Mouse (Mus musculus) neural tube, embryonic 12.5 days (tissue): Measurements from ENCODE around the gene Cited4. TPM values are rescaled to one million over a fixed set of nuclear protein-coding genes. Genes with fewer than 3 reads are reported as not detected.

Experiments
- ATAC-seq: fragments of 200-750 bp; cut with Nextera tagmentation; 2 replicates; pipeline ENCODE4 v1.8.0; 2017; ENCODE audit warnings: low read depth, mild to moderate bottlenecking, moderate TSS enrichment, moderate library complexity; ENCODE audit not compliant: low FRiP score
- H3K27ac ChIP-seq: fragments of 300-500 bp; sonication (generic); 2 replicates; pipeline ENCODE4 v1.5.1; 2016
- H3K27me3 ChIP-seq: fragments of 300-500 bp; sonication (generic); replicated peaks from 2 replicates; pipeline ENCODE4 v1.6.1; 2016; ENCODE audit warnings: mild to moderate bottlenecking
- H3K36me3 ChIP-seq: fragments of 300-500 bp; sonication (generic); 2 replicates; pipeline ENCODE4 v1.6.1; 2016; ENCODE audit warnings: mild to moderate bottlenecking
- H3K4me1 ChIP-seq: fragments of 300-500 bp; sonication (generic); 2 replicates; pipeline ENCODE4 v1.6.1; 2016
- H3K4me2 ChIP-seq: fragments of 300-500 bp; sonication (generic); replicated peaks from 2 replicates; pipeline ENCODE4 v1.6.1; 2016; ENCODE audit warnings: mild to moderate bottlenecking
- H3K4me3 ChIP-seq: fragments of 300-500 bp; sonication (generic); 2 replicates; pipeline ENCODE4 v1.5.1; 2016
- H3K9ac ChIP-seq: fragments of 300-500 bp; sonication (generic); 2 replicates; pipeline ENCODE4 v1.6.1; 2016; ENCODE audit warnings: mild to moderate bottlenecking
- H3K9me3 ChIP-seq: fragments of 300-500 bp; sonication (generic); 2 replicates; pipeline ENCODE4 v1.6.1; 2016; ENCODE audit warnings: mild to moderate bottlenecking
- WGBS: fragments of 180-500 bp; shearing (Covaris S2); methylation state at CpG from one replicate; pipeline ENCODE4 v1.1.7; 2016; 5-methylcytosine and 5-hydroxymethylcytosine counted together
- polyA plus RNA-seq: library from polyadenylated mRNA; unstranded; fragments of >200 nt; fragmentation: Nextera tagmentation; extraction: Ambion mirVana; gene quantifications from 2 replicates; pipeline ENCODE4 v1.2.1, GENCODE M21; 2016

The Cited4 gene
- polyA plus RNA-seq, 1 experiment from 2014 or later, result 4.3 TPM

DNA sequence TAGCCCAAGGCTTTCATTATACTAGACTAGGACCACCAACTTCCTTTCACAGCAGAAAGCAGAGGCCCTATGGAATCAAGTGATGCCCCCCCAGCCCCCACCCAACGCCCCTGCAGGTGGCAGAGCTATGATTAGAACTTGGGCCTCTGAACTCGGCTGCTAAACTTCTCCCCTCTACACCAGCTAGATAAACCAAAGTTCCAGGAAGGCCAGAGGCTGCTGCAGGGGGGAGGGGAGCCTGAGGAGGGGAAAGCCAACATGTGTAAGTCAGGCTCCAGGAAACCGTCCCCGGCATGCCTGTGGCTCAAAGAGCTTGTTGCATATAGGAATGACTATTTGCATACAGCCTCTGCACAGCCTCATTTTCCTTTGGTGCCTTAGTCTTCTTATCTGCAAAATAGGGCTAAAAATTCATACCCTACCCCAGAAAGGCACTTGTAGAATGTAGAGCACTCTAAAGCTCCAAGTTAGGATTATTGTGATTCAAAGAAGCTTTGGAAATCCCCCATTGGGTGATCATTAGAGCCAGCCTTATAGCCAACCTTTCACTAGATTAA, 1.1 kb upstream of the Cited4 start:
- H3K27me3 ChIP-seq, result peaks cover 34% of the 10 kb centered on the region
- WGBS, result 30% methylated on average over 4 of the region's 4 CpGs
- no peak for ATAC-seq

DNA sequence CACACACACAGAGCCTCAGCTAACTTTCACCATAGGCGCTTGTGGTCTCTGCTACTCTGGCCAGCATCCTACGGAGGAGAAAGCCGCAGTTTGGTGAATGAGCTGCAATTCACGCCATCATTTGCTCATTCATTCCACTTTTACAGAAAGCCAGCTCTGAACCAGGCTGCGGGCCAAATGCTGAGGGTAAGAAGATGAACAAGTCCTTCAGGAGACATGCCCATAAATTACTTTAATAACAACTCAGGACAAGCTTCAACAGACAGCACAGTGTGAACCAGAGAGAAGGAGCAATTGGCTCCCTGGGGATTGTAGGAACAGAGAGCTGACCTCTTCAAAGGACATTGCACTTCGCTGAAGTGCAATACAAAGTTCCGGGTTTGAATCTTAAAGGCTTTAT, 590 bp upstream of the Cited4 start:
- Histone ChIP-seq H3K4me1 (peaks cover 24% of the 10 kb centered on the region), H3K27me3 (peaks cover 38% of the 10 kb centered on the region), H3K9me3 (no peaks in the 10 kb centered on the region), H3K9ac (no peak overlapping the region), H3K36me3 (no peaks in the 10 kb centered on the region), H3K4me2 (peak overlapping the region; percentile 100), H3K27ac (no peak overlapping the region), H3K4me3 (no peak overlapping the region)
- 6% methylated on average over 7 of the region's 7 CpGs for WGBS
- ATAC-seq, result no peak

More for the DNA sequence above, 1.1 kb upstream of the Cited4 start:
- Histone ChIP-seq H3K36me3 (no peaks in the 10 kb centered on the region), H3K4me2 (no peak overlapping the region), H3K9me3 (no peaks in the 10 kb centered on the region), H3K4me3 (no peak overlapping the region), H3K9ac (no peak overlapping the region), H3K27ac (no peak overlapping the region), H3K4me1 (peaks cover 24% of the 10 kb centered on the region)

DNA sequence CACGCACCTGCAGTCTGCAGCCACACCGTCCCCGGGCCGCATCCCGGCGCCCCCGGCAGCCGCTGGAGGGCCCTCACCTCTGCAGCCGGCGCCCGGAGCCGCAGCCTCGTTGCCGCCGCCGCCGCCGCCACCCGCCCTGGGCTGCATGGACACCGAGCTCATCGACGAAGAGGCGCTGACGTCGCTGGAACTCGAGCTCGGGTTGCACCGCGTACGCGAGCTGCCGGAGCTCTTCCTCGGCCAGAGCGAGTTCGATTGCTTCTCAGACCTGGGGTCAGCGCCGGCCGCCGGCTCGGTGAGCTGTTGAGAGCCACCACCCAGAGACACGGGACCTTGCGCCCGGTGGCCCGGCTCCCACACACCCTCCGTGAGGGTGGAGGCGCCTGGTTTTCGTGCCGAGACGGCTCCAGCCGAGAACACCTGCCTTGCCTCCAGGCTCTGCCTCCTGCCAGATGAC, 701 bp downstream of the Cited4 start:
- under 1% methylated on average over 49 of the region's 50 CpGs for WGBS
- Histone ChIP-seq H3K27me3 (peaks cover 42% of the 10 kb centered on the region), H3K9ac (peak overlapping the region; percentile 57)

GRCm38 (mm10) chr4:120667555-120667954, 1.2 kb downstream of the Cited4 start:
- H3K9me3 ChIP-seq, result no peaks in the 10 kb centered on the region
- H3K27ac ChIP-seq, result no peak overlapping the region
- H3K36me3 ChIP-seq, result no peaks in the 10 kb centered on the region
- H3K4me3 ChIP-seq, result peak overlapping the region; percentile 52
- peaks cover 43% of the 10 kb centered on the region for H3K27me3 ChIP-seq
- ATAC-seq, result no peak
- WGBS, result 10% methylated on average over 10 of the region's 10 CpGs
- H3K4me2 ChIP-seq, result peak overlapping the region; percentile 100
- H3K4me1 ChIP-seq, result peaks cover 24% of the 10 kb centered on the region
- H3K9ac ChIP-seq, result peak overlapping the region; percentile 57; the same call in 1 of the 2 replicates

More for the DNA sequence above, 701 bp downstream of the Cited4 start:
- peak; percentile 59 for ATAC-seq
- H3K4me1 ChIP-seq, result peaks cover 24% of the 10 kb centered on the region
- no peaks in the 10 kb centered on the region for H3K9me3 ChIP-seq
- H3K27ac ChIP-seq, result no peak overlapping the region
- H3K36me3 ChIP-seq, result no peaks in the 10 kb centered on the region
- peak overlapping the region; percentile 100 for H3K4me2 ChIP-seq
- H3K4me3 ChIP-seq, result peak overlapping the region; percentile 52

- no peaks in the 10 kb centered on the region for H3K36me3 ChIP-seq
- H3K27ac ChIP-seq, result no peak overlapping the region
- no peak for ATAC-seq
- H3K27me3 ChIP-seq, result peaks cover 43% of the 10 kb centered on the region
- no peak overlapping the region for H3K4me2 ChIP-seq
- 85% methylated on average over 4 of the region's 4 CpGs for WGBS
- peaks cover 24% of the 10 kb centered on the region for H3K4me1 ChIP-seq
- H3K9ac ChIP-seq, result no peak overlapping the region
- no peak overlapping the region for H3K4me3 ChIP-seq
- no peaks in the 10 kb centered on the region for H3K9me3 ChIP-seq
Measured at GRCm38 (mm10) chr4:120668551-120668950, 2.2 kb downstream of the Cited4 start.

GRCm38 (mm10) chr4:120669585-120669984, 3.2 kb downstream of the Cited4 start:
- Histone ChIP-seq H3K4me1 (peaks cover 24% of the 10 kb centered on the region), H3K27me3 (peaks cover 43% of the 10 kb centered on the region), H3K4me3 (no peak overlapping the region), H3K36me3 (no peaks in the 10 kb centered on the region), H3K9me3 (no peaks in the 10 kb centered on the region), H3K9ac (no peak overlapping the region), H3K27ac (no peak overlapping the region), H3K4me2 (no peak overlapping the region)
- ATAC-seq, result no peak
- 78% methylated on average over 5 of the region's 5 CpGs for WGBS

- Histone ChIP-seq H3K4me3 (no peak overlapping the region), H3K4me2 (no peak overlapping the region), H3K9ac (no peak overlapping the region), H3K9me3 (no peaks in the 10 kb centered on the region), H3K27ac (no peak overlapping the region), H3K36me3 (no peaks in the 10 kb centered on the region), H3K4me1 (peaks cover 17% of the 10 kb centered on the region), H3K27me3 (peaks cover 43% of the 10 kb centered on the region)
- no peak for ATAC-seq
- WGBS, result 66% methylated on average over 12 of the region's 12 CpGs
Measured at GRCm38 (mm10) chr4:120671046-120671445, 4.7 kb downstream of the Cited4 start.

GRCm38 (mm10) chr4:120673606-120674005, 7.2 kb downstream of the Cited4 start:
- Histone ChIP-seq H3K9ac (no peak overlapping the region), H3K4me3 (no peak overlapping the region), H3K4me2 (no peak overlapping the region), H3K4me1 (no peaks in the 10 kb centered on the region), H3K36me3 (no peaks in the 10 kb centered on the region), H3K27ac (no peak overlapping the region), H3K27me3 (peaks cover 18% of the 10 kb centered on the region), H3K9me3 (no peaks in the 10 kb centered on the region)
- WGBS, result 82% methylated on average over 3 of the region's 3 CpGs
- ATAC-seq, result no peak

DNA sequence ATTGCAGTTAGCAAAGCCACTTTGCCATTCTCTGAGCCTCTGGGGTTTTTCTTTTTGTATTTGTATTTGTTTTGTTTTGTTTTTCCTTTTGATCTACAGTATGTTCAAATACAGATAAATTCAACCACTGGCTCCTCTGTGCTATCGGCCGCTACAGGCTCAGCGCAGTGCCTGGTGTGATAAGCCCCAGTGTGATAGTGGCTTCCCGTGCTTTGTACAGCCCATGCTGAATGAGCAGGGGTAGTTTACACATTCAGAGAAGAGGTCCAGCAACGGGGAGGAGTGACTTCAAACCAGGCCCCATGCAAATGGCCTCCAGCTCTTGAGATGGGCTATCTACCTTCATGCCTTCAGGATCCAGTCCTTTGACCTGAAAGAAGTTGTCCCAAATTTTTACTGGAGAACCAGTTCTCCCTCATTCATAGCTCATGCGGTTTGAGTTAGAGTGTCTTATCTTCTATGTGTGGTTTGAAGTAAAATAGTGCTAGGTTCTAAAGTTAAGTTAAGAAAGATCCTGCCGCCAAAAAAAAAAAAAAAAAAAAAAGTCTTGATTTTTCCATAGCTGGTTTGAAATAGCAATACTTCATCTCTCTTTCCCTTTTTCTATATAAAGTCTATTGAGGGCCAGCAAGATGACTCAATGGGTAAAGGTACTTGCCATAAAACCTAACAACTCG, 8.5 kb downstream of the Cited4 start:
- Histone ChIP-seq H3K9ac (no peak overlapping the region), H3K27ac (no peak overlapping the region)

DNA sequence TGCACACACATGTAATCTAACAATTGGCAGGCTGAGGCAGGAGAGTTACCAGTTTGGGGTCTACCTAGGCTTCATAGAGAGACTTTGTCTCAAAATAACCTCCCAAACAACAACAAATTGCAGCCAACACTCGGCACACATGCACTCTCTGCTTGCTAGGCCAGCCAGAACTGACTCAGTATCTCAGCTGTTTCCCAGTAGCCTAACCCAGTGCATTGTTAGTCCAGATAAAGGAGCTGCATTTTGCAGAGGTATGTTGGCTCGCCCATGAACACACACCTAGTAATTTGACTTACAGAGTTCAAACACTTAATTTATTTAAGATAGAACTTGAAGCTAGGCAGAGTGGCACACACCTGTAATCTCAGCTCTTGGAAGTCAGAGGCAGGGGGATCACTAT, 9.3 kb downstream of the Cited4 start:
- no peak for ATAC-seq
- Histone ChIP-seq H3K36me3 (no peaks in the 10 kb centered on the region), H3K4me1 (no peaks in the 10 kb centered on the region), H3K27ac (no peak overlapping the region), H3K9ac (no peak overlapping the region), H3K27me3 (peaks cover 8% of the 10 kb centered on the region; the same call in 1 of the 2 replicates), H3K4me2 (no peak overlapping the region), H3K4me3 (no peak overlapping the region), H3K9me3 (no peaks in the 10 kb centered on the region)
- WGBS, result 64% methylated on average over 2 of the region's 2 CpGs

More for the DNA sequence above, 8.5 kb downstream of the Cited4 start:
- no peaks in the 10 kb centered on the region for H3K4me1 ChIP-seq
- H3K36me3 ChIP-seq, result no peaks in the 10 kb centered on the region
- H3K9me3 ChIP-seq, result no peaks in the 10 kb centered on the region
- H3K4me2 ChIP-seq, result no peak overlapping the region
- peaks cover 11% of the 10 kb centered on the region; the same call in 1 of the 2 replicates for H3K27me3 ChIP-seq
- WGBS, result 81% methylated on average over 8 of the region's 8 CpGs
- ATAC-seq, result no peak
- H3K4me3 ChIP-seq, result no peak overlapping the region

GRCm38 (mm10) chr4:120680953-120681352, 14.6 kb downstream of the Cited4 start:
- WGBS, result 63% methylated on average over 7 of the region's 7 CpGs
- H3K36me3 ChIP-seq, result no peaks in the 10 kb centered on the region
- no peak overlapping the region for H3K27ac ChIP-seq
- H3K4me2 ChIP-seq, result no peak overlapping the region
- no peaks in the 10 kb centered on the region for H3K27me3 ChIP-seq
- no peak for ATAC-seq
- no peaks in the 10 kb centered on the region for H3K9me3 ChIP-seq
- H3K4me1 ChIP-seq, result no peaks in the 10 kb centered on the region
- no peak overlapping the region for H3K9ac ChIP-seq
- H3K4me3 ChIP-seq, result no peak overlapping the region

GRCm38 (mm10) chr4:120682168-120682567, 15.8 kb downstream of the Cited4 start:
- Histone ChIP-seq H3K9me3 (no peaks in the 10 kb centered on the region), H3K4me1 (no peaks in the 10 kb centered on the region), H3K36me3 (no peaks in the 10 kb centered on the region), H3K4me3 (no peak overlapping the region), H3K4me2 (no peak overlapping the region), H3K27me3 (no peaks in the 10 kb centered on the region), H3K27ac (no peak overlapping the region), H3K9ac (no peak overlapping the region)
- 36% methylated on average over 10 of the region's 10 CpGs for WGBS
- no peak for ATAC-seq
